Mouse (Mus musculus): ENCODE data around the gene Gpr1. TPM values are rescaled to one million over a fixed set of nuclear protein-coding genes. Genes with fewer than 3 reads are reported as not detected.

The Gpr1 gene
- polyA plus RNA-seq, 1 experiment from 2014 or later: not detected

- no peak for DNase-seq
- Histone ChIP-seq H3K4me1 (replicated peaks) (no peaks in the 10 kb centered on the region), H3K36me3 (no peaks in the 10 kb centered on the region), H3K27me3 (peaks cover 17% of the 10 kb centered on the region), H3K9me3 (replicated peaks) (no peaks in the 10 kb centered on the region), H3K9ac (no peak overlapping the region), H3K4me3 (replicated peaks) (no peak overlapping the region), H3K27ac (no peak overlapping the region), H3K4me2 (no peak overlapping the region)
- WGBS (ENCODE audit: insufficient replicate concordance): 31% methylated on average over 7 of the region's 7 CpGs
- no peak for ATAC-seq (ENCODE audit: low read depth)
Measured at GRCm38 (mm10) chr1:63214631-63215030, 288 bp upstream of the Gpr1 start.

GRCm38 (mm10) chr1:63213478-63214270 lies 669 bp downstream of the Gpr1 start:
- Histone ChIP-seq H3K4me2 (no peak overlapping the region), H3K4me3 (replicated peaks) (no peak overlapping the region), H3K27ac (no peak overlapping the region), H3K4me1 (replicated peaks) (no peaks in the 10 kb centered on the region), H3K9ac (no peak overlapping the region), H3K36me3 (no peaks in the 10 kb centered on the region), H3K27me3 (peaks cover 17% of the 10 kb centered on the region), H3K9me3 (replicated peaks) (no peaks in the 10 kb centered on the region)
- WGBS (ENCODE audit: insufficient replicate concordance): 22% methylated on average over 22 of the region's 22 CpGs
- DNase-seq (no peak), ATAC-seq (ENCODE audit: low read depth) (no peak)

DNA sequence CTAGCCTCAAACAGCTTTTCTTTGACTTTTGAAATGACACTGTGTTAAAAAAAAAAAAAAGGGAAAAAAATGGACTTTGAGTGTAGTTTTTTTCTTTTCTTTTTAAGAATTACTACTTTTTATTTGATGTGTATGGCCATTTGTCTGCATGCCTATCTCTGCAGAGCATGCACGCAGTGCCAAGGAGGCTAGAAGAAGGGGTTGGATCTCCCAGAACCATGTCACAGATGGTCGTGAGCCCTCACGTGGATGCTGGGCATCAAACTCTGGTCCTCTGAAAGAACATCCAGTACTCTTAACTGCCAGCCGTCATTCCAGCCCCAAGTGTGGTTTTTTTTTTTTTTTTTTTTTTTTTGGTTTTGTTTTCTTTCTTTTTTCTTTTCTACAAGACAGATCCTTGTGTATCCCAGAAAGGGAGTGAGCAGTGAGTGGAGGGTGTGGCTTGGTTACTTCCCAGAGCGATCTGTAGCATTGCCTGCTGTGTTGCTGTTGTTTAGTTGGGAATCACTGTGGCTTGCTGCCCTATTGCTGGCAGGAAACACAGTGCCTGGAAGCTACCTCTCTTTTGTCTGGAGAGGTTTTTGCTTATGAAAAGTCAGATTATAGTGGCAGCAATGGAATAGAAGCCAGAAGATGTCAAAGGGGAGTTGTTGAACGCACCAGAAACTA lies 4.3 kb downstream of the Gpr1 start:
- no peaks in the 10 kb centered on the region for H3K4me1 ChIP-seq (replicated peaks)
- H3K4me3 ChIP-seq (replicated peaks): no peak overlapping the region
- no peak overlapping the region for H3K4me2 ChIP-seq
- DNase-seq (no peak), ATAC-seq (ENCODE audit: low read depth) (no peak)
- WGBS (ENCODE audit: insufficient replicate concordance): 36% methylated on average over 6 of the region's 6 CpGs
- H3K27me3 ChIP-seq: peaks cover 16% of the 10 kb centered on the region
- no peak overlapping the region for H3K9ac ChIP-seq
- no peaks in the 10 kb centered on the region for H3K9me3 ChIP-seq (replicated peaks)
- H3K27ac ChIP-seq: no peak overlapping the region
- no peaks in the 10 kb centered on the region for H3K36me3 ChIP-seq

- DNase-seq: no peak
Measured at GRCm38 (mm10) chr1:63207607-63208006, 6.7 kb downstream of the Gpr1 start.

DNA sequence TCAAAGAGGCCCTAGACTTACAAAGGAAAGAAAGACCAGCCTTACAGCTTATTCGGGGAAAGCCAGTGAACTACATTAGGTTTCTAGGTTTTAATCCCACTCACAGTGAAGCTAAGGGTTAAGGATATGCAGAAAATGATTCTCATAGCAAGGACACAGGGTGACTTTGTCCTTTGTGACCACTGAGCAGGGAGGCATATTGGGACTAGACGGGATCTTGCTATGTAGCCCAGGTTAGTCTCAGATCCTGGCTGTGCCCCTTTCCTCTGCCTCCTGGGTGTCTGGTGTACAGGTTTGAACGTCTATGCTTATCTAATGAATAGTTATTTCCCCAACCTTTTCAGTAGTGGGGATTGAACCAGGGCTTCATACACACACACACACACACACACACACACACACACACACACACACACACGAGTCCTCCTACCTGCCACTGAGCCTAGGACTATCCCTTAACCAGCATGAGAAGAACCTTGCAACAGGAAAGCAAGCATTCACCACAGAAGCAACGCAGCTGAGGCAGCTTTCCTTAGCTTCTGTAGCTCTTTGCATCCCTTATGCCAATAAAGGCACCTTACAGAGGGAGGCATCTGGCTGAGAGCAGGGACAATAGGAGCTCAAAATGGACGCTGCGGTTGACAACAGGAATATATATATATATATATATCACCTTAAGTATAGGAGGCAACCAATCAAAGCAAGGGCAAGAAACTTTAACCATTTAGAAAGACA lies 9.5 kb downstream of the Gpr1 start:
- Histone ChIP-seq H3K36me3 (no peaks in the 10 kb centered on the region), H3K4me2 (no peak overlapping the region), H3K27me3 (no peaks in the 10 kb centered on the region), H3K9ac (no peak overlapping the region), H3K4me3 (replicated peaks) (no peak overlapping the region), H3K9me3 (replicated peaks) (no peaks in the 10 kb centered on the region), H3K4me1 (replicated peaks) (0 out of 2 replicates have a peak, but pooled peaks cover 3% of the 10 kb centered on the region), H3K27ac (no peak overlapping the region)
- 38% methylated on average over 7 of the region's 7 CpGs for WGBS (ENCODE audit: insufficient replicate concordance)
- ATAC-seq (ENCODE audit: low read depth): no peak
- DNase-seq: no peak

More at GRCm38 (mm10) chr1:63207607-63208006, 6.7 kb downstream of the Gpr1 start:
- H3K4me3 ChIP-seq (replicated peaks): no peak overlapping the region
- ATAC-seq (ENCODE audit: low read depth): no peak
- H3K9ac ChIP-seq: no peak overlapping the region
- no peaks in the 10 kb centered on the region for H3K9me3 ChIP-seq (replicated peaks)
- WGBS (ENCODE audit: insufficient replicate concordance): 52% methylated on average over 3 of the region's 3 CpGs
- H3K4me1 ChIP-seq (replicated peaks): 0 out of 2 replicates have a peak, but pooled peaks cover 3% of the 10 kb centered on the region
- no peaks in the 10 kb centered on the region for H3K27me3 ChIP-seq
- no peak overlapping the region for H3K4me2 ChIP-seq
- no peak overlapping the region for H3K27ac ChIP-seq
- no peaks in the 10 kb centered on the region for H3K36me3 ChIP-seq

GRCm38 (mm10) chr1:63203950-63204659 lies 10.2 kb downstream of the Gpr1 start:
- H3K9me3 ChIP-seq (replicated peaks): no peaks in the 10 kb centered on the region
- no peak overlapping the region for H3K9ac ChIP-seq
- no peak overlapping the region for H3K4me3 ChIP-seq (replicated peaks)
- H3K4me1 ChIP-seq (replicated peaks): 0 out of 2 replicates have a peak, but pooled peaks cover 3% of the 10 kb centered on the region
- no peak for ATAC-seq (ENCODE audit: low read depth)
- H3K4me2 ChIP-seq: no peak overlapping the region
- no peak for DNase-seq
- H3K36me3 ChIP-seq: no peaks in the 10 kb centered on the region
- no peaks in the 10 kb centered on the region for H3K27me3 ChIP-seq
- no peak overlapping the region for H3K27ac ChIP-seq
- 25% methylated on average over 7 of the region's 7 CpGs for WGBS (ENCODE audit: insufficient replicate concordance)

DNA sequence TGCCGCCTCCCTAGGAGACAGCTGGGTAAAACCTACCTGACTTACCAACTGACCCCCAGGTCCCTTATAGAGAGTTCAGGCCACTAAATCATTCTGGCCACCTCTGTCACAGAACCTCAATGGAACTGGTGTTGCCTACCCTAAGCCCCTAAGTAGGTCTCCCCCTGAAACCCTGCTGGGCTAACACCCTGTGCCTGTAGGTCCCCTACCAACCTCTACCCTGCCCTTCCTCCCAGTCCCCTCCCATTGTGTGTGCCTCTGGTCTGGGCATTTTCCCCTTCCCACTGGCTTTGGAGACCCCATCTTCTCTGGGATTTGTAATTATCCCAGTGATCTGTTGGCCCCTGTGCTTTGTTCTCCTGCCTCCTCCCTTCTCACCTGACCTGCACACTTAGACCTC lies 10.9 kb downstream of the Gpr1 start:
- Histone ChIP-seq H3K27me3 (no peaks in the 10 kb centered on the region), H3K36me3 (no peaks in the 10 kb centered on the region), H3K9me3 (replicated peaks) (no peaks in the 10 kb centered on the region), H3K4me3 (replicated peaks) (no peak overlapping the region), H3K4me2 (no peak overlapping the region), H3K4me1 (replicated peaks) (0 out of 2 replicates have a peak, but pooled peaks cover 3% of the 10 kb centered on the region), H3K9ac (no peak overlapping the region), H3K27ac (no peak overlapping the region)
- DNase-seq: no peak
- 73% methylated on average over 1 of the region's 1 CpGs for WGBS (ENCODE audit: insufficient replicate concordance)
- no peak for ATAC-seq (ENCODE audit: low read depth)

DNA sequence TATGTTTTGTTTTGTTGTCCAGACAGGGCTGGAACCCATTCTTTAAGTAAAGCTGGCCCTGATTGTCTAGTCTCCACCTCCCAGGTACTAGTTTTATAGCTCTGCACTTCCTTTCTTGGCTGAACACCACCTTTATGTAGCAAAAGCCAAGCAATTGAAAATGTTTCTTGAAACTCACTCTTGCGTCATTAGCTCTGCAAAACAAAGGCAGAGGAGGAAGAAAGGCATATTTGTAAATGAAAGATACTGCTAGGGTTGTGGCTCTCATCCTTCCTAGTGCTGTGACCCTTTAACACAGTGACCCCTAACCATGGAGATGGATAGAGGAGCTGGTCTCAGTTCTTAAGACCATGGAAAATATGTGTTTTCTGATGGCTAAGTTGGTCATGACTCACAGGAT lies 12.7 kb downstream of the Gpr1 start:
- Histone ChIP-seq H3K9me3 (replicated peaks) (no peaks in the 10 kb centered on the region), H3K36me3 (no peaks in the 10 kb centered on the region), H3K4me1 (replicated peaks) (0 out of 2 replicates have a peak, but pooled peaks cover 3% of the 10 kb centered on the region), H3K4me3 (replicated peaks) (no peak overlapping the region), H3K9ac (no peak overlapping the region), H3K27ac (no peak overlapping the region), H3K4me2 (no peak overlapping the region), H3K27me3 (no peaks in the 10 kb centered on the region)
- no peak for ATAC-seq (ENCODE audit: low read depth)
- WGBS (ENCODE audit: insufficient replicate concordance): 58% methylated on average over 1 of the region's 1 CpGs
- DNase-seq: no peak

DNA sequence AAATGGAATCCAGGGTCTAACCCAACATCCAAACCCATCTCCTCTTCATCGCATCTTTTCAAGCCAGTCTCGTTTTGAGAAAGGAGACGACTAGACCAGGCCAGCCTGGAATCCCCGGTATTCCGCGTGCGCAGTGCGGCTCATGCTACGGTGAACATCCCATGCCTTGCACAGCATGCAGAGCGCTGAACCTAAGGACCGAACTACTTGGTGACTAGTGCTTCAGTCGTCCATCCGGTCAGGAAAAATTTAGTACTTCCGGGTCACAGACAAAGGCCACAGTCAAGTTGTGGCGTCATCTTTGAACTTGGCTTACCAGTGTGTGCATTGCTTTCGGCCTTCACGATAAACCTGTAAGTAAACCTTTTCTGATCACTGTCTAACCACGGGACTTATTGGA lies 14.0 kb downstream of the Gpr1 start:
- ATAC-seq (ENCODE audit: low read depth): no peak
- DNase-seq: no peak
- no peaks in the 10 kb centered on the region for H3K27me3 ChIP-seq
- H3K4me2 ChIP-seq: no peak overlapping the region
- 82% methylated on average over 18 of the region's 18 CpGs for WGBS (ENCODE audit: insufficient replicate concordance)
- 0 out of 2 replicates have a peak, but pooled peaks cover 3% of the 10 kb centered on the region for H3K4me1 ChIP-seq (replicated peaks)
- no peaks in the 10 kb centered on the region for H3K9me3 ChIP-seq (replicated peaks)
- H3K27ac ChIP-seq: no peak overlapping the region
- no peak overlapping the region for H3K9ac ChIP-seq
- no peaks in the 10 kb centered on the region for H3K36me3 ChIP-seq
- no peak overlapping the region for H3K4me3 ChIP-seq (replicated peaks)

DNA sequence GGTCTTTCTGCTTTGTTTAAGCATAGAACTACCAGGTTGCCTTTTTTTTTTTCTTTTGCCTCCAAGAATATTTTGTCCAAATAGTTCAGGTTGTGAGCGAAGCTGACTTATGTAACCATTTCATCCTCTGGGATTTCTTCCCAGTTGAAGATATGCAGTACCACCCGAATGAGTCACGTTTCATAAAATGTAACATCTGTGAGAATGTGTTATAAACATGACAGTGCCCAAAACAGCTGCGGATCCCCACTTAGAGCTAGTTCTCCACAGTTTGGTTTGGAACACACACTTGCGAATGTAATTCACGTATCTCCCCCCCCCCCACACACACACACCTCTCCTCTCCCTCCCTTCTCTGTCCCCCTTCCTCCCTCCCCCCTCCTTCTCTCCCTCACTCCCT lies 15.0 kb downstream of the Gpr1 start:
- H3K4me1 ChIP-seq (replicated peaks): 0 out of 2 replicates have a peak, but pooled peaks cover 3% of the 10 kb centered on the region
- H3K4me3 ChIP-seq (replicated peaks): no peak overlapping the region
- no peak overlapping the region for H3K9ac ChIP-seq
- H3K36me3 ChIP-seq: no peaks in the 10 kb centered on the region
- ATAC-seq (ENCODE audit: low read depth) (no peak), DNase-seq (no peak)
- WGBS (ENCODE audit: insufficient replicate concordance): 74% methylated on average over 6 of the region's 6 CpGs
- H3K27me3 ChIP-seq: no peaks in the 10 kb centered on the region
- no peaks in the 10 kb centered on the region for H3K9me3 ChIP-seq (replicated peaks)
- no peak overlapping the region for H3K27ac ChIP-seq
- no peak overlapping the region for H3K4me2 ChIP-seq

Data from liver, embryonic 13.5 days (tissue).